Mouse (Mus musculus) B cell, adult 2 months (primary cell): Measurements from ENCODE around the gene Slc16a14.

Experiments
- DNase-seq, 2 experiments: peaks; one replicate each; pipeline ENCODE4 v3.0.0; 2022

Gene Slc16a14

DNA sequence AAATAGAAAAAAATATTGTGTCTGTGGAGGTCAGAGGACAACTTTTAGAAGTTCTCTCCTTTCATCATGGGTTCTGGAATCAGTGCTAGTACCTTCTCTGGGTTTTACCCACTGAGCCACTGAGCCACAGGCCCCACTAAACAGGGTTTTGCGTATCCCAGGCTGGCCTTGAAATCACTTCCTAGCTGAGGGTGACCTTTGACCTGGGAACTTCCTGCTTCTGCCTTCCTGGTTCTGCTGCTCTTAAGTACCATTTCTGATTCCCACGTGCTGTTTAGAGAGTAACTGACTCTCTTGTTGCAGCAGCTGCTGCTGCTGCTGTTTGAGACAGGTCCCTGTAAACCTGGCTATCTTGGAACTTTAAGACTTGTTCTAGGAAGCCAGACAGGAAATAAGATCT is 70.3 kb downstream of the Slc16a14 start:
- no peak for DNase-seq

DNA sequence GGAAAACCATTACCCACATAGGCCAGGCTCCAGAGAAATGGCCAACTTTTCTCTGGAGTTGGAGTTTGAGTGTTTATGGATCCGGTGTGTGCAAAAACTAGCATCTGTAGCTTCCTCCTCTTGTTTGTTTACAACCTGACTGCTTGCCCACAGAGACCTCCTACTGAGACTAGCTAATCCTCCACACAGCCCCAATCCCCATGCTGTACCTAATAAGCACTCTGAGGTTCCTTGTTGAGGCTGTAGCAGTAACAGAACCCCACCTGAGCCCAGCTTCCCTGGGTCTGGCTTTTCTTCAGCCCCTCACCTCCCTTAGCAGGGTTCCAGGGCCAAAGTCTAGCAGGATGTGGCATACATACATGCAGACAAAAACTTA is 73.7 kb downstream of the Slc16a14 start:
- DNase-seq, result no peak

DNA sequence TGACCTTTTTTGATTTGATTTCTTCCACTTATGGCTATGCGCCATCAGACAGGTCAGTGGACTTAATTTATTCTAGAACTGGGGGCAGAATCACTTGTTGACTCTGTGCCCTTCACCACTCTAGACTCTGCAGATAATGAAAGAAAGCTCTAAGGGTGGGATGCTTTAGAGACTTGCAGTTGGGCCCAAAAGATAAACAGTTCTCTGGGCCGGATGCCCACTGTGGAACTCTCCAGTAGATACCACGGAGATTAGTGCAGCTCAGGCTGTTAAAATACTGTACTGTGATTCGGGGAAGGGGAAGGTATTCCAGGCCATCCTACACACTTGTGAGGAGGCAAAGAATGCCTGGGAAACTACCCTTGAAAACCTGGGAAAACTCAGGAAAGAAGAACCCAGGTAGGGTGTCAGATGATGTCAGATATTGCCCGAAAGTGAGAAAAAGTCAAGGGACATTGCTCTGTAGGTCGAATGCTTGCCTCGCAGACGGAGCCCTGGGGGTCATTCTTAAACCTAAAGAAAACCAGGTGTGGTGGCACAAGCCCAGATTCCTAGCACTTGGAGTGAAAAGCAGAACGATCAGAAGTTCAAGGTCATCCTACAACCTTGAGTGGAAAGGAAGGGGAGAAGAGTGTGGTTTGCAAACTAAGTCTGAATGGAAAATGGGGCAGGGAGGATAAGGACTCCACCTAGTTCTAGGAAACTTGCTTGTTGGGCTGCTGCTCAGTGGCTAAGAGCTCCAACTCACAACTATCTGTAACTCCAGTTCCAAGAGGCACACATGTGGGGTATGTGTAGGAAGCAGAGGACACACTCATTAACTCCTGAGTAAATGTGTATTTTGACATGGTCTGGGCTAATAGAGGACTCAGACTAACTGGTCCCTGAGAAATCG is 74.3 kb downstream of the Slc16a14 start:
- no peak for DNase-seq

DNA sequence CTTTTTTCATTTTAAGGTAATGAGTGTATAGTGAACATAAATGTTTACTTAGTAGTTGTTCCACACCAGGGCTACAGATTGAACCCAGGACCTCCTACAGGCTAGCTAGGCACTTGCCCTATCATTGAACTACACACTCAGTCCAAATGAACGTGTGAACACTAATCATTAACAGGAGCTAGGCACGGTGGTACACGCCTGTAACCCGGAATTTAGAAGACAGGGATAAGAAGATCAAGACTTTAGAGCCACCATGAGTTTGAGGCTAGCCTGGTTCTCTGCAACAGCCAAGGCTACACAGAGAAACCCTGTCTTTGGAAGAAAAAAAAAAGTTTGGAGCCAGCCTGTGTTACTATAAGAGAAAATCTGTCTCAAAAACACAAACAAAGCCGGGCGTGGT is 75.3 kb downstream of the Slc16a14 start:
- DNase-seq, result no peak
